Mouse (Mus musculus) left cerebral cortex, postnatal 36 days (tissue): ENCODE results near the gene Ccnq. TPM values are rescaled to one million over a fixed set of nuclear protein-coding genes. Genes with fewer than 3 reads are reported as not detected.
"Not testable (repeated sequence)": the region's sequence is repeated elsewhere in the genome, so short reads cannot be mapped to it uniquely, and the experiment has no call there.

ENCODE experiments used
- DNase-seq, 2 experiments: peaks; one replicate each; pipeline ENCODE4 v3.0.0; 2021 to 2022; ENCODE audit warnings: low spot score in 2 of 2, mixed read lengths in 1 of 2
- intact Hi-C: fragments of 180-260 bp; cut with DNase I; formaldehyde crosslinking; loops from one replicate; pipeline ENCODE4 v1.15.1; 2025
- total RNA-seq, 2 experiments: library from RNA; stranded (reverse); gene quantifications; 2 replicates each; pipeline ENCODE4 v1.2.3; 2021

Gene Ccnq
- total RNA-seq, 2 experiments from 2014 or later: 15.9 to 16.8 TPM

DNA sequence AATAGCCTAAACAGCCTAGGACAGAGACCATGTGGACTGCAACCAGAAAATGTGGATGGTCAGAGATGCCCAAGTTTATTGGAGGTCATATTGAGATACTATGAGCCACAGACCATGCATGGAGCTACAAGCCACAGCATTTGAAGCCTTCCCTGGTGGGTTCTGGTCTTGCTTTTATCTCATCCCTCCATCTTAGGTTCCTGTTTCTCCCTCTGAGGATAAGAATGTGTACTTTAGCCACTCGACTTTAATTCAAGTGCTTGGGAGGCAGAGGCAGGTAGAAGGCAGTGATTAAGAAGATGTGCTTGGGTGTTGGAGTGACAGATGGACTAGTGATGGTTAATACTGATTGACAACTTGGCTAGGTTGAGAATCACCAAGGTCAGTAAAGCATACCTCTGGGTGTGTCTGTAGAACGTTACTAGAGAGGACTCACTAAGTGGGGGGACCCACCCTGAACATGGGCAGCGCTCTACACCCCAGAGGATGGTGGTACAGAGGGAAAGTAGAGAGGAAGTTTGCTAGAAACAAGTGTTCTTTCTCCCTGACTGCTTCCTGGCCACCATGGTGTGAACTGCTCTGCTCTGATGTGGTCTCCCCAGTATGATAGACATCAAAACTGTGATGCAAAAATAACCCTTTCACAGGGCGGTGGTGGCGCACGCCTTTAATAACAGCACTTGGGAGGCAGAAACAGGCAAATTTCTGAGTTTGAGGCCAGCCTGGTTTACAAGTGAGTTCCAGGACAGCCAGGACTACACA lies 14.7 kb upstream of the Ccnq start:
- no peak for DNase-seq
- intact Hi-C loops: no loop called here

DNA sequence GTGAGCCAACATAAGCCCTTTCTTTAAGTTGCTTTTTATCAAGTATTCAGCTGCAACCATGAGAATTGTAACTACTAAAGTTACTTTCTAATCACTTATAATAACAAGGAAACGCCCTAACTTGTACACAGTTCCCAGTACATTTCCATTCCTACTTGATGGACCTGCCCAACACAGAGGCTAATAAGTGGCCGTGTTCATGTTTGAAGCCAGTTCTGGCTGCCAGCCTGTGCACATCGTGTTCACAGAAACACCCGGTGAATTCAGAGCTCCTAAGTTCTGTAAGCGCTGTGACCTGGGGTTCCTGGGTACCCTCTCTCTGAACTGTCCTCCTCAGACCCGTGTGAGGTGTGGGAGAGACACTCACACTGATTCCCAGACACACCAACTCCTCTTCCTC lies 13.3 kb upstream of the Ccnq start:
- DNase-seq: no peak
- intact Hi-C loops: no loop called here

DNA sequence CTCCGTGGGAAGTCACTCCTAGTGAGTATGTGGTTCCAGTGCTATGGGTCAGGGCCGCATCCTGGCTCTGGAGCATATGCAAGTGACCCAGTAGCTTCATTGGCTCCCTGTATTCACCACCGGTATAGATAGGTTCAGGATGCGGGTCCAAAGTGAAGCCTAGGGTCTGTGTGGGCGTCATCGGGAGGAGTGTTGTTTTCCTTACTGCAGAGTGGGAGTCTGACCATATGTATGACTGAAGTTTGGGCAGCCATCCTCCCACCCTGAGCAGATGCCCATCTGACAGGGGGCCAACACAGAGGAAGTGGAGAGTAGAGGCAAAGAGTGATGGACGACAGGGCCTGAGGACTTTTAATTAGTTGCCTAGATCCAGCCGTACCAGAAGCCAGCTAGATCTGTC lies 12.8 kb upstream of the Ccnq start:
- DNase-seq: peak; percentile 66 to 75
- intact Hi-C loops: no loop called here

DNA sequence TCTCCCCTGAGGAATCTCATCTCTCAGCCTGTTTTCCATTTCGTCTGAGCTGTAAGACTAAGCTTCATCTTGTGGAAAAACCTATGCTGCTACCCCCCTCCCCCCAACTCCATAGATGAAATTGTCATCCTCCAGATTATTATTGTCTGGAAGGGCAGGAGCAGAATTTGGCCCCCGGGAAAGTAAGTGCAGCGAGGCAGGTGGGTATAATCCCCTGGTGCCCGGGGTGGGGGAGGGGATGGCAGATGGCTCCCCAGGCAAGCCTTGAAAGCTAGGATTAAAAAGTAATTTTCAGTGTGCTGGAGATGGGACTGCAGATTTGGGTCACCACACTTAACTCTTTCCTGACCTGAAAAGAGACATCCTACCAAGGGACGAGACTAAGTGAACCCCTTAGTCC lies 10.7 kb upstream of the Ccnq start:
- intact Hi-C loops: no loop called here
- DNase-seq: no peak

DNA sequence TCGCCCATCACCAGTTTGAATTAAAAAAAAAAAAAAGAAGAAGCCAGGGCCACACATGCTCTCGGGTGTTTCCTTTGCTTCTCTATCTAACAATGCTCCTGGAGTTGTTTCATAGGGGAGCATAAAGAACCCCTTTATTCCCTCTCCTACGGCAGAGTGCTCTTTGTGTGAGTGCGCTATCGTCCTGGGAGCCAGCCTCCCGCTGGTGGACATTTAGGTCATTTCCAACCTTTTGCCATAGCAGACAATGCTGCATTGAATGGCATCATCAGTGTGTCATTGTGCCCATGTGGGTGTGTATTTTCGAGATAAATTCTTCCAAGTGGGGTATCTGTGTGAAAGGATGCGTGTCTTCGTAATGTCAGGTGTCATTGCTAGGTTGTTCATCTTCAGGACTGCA lies 9.6 kb upstream of the Ccnq start:
- intact Hi-C loops: no loop called here
- no peak for DNase-seq

GRCm38 (mm10) chr11:78755299-78755698 lies 3.8 kb upstream of the Ccnq start:
- DNase-seq: peak in 1 of 2 experiments; percentile 20
- intact Hi-C loops: no loop called here

- DNase-seq, intact Hi-C loops: not testable (repeated sequence)
Observed at GRCm38 (mm10) chr11:78754177-78754576, 2.6 kb upstream of the Ccnq start.

DNA sequence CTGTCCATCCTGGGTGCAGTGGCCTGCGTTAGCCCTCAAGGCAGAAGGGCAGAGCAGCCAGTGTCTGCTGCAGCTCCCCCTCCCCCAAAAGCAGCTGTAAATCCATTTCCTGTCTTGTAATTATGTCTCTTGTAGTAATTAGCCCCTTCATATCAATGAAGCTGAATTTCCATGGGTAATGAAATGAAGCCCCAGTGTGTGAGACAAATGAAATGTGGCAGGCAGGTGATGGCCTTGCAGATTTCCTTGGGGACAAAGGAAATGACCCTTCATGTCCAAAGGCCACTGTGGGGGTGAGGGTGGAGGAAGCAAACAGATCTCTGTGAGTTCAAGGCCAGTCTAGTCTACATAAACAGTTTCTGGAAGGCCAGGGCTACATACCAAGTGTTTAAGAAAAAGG lies 1.7 kb upstream of the Ccnq start:
- intact Hi-C loops: no loop called here
- DNase-seq: no peak

GRCm38 (mm10) chr11:78751843-78752203 lies 294 bp upstream of the Ccnq start:
- DNase-seq: no peak
- intact Hi-C loops: loop anchor here (2.0 kb wide), 1 partner anchor 75 kb away; the partner anchor contains the start of gene Lyrm9

- intact Hi-C loops: loop anchor here (5.0 kb wide), 1 partner anchor 44 kb away; no protein-coding TSS in a partner anchor
- DNase-seq: no peak
Observed at GRCm38 (mm10) chr11:78746264-78746663, 5.3 kb downstream of the Ccnq start.

DNA sequence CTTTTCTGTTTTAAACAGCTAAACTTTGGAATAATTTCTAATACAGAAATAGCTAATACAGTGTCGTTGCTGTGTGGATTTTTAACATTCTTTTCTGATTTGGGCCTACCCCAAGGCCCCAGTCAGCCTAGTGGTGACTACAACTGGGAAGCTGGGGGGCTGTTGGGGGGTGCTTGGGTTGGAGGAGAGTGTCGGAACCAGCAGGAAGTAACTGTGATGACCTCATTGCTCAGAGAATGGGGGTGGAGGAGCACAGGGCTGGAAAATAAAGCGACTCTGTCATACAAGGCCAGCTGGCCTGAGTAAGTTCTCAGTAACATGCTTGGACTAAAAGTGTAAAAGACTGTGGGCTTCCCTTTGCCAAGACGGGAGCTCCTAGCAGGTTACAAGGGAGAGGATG lies 6.1 kb downstream of the Ccnq start:
- no peak for DNase-seq
- intact Hi-C loops: loop anchor here (5.0 kb wide), 1 partner anchor 43 kb away; no protein-coding TSS in a partner anchor

DNA sequence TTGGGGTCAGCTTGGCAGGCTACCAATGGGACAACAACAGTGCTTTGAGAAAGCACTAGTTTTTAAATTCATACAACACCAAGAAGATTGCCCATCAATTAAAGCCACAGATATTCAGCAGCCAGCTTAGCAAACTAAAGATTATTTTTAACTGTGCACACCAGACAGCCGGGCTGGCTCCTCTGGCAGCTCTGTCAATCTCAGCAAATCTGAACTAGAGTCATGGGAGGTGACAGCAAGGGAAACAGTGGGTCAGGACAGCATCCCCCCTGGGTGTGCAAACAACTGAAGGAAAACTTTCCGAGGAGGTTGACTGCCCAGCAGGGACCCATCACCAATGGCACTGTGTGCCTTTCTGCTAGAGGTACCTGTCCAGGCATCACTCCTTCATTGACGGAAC lies 9.1 kb downstream of the Ccnq start:
- intact Hi-C loops: no loop called here
- no peak for DNase-seq

- DNase-seq: no peak
- intact Hi-C loops: no loop called here
Observed at GRCm38 (mm10) chr11:78741958-78742357, 9.6 kb downstream of the Ccnq start.

GRCm38 (mm10) chr11:78739361-78739760 lies 12.2 kb downstream of the Ccnq start:
- no peak for DNase-seq
- intact Hi-C loops: no loop called here

DNA sequence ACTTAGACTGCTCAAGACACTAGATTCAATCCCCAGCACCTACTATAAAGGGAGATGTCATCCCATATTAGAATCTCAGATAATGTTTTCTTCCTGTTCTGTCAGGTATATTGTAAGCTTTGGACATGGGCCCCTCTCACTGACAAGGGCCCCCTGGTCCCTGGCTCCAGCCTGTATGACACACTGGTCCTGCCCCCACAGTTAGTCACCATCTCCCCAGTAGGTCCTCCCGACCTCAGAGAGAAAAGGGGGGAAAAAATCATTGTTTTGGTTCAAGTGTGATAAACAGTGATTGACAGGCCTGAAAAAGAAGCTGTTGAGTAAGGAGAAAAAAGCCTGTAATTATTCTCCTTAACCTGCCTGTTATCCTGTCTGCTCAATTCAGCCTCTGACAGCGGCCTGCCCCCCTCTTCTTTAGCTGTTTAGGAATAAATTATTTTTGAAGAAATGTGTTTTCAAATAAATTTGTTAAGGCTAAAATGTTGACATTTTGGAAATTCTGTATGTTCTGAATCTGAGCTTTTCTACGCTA lies 14.6 kb downstream of the Ccnq start:
- no peak for DNase-seq
- intact Hi-C loops: no loop called here

DNA sequence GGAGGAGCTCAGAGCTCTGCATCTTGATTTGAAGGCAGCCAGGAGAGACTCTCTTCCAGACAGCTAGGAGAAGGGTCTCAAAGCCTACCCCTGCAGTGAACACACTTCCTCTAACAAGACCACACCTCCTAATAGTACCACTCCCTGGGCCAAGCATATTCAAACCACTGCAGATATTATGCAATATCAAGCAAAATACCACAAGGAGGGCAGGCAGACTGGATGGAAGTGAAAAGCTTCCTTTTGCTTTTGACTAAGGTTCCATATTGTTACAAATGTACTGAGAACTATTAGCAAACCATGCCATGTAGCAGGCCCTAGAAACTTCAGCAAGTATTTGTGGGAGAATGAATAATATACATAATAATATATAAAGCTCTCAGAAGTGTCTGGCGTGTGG lies 16.4 kb downstream of the Ccnq start:
- DNase-seq: no peak
- intact Hi-C loops: no loop called here

GRCm38 (mm10) chr11:78732619-78733018 lies 18.9 kb downstream of the Ccnq start:
- intact Hi-C loops: no loop called here
- no peak for DNase-seq

- peak in 1 of 2 experiments; percentile 15 for DNase-seq
- intact Hi-C loops: no loop called here
Observed at GRCm38 (mm10) chr11:78730902-78731301, 20.6 kb downstream of the Ccnq start.

GRCm38 (mm10) chr11:78728041-78728440 lies 23.5 kb downstream of the Ccnq start:
- no peak for DNase-seq
- intact Hi-C loops: loop anchor here (5.0 kb wide), 1 partner anchor 64 kb away; no protein-coding TSS in a partner anchor

DNA sequence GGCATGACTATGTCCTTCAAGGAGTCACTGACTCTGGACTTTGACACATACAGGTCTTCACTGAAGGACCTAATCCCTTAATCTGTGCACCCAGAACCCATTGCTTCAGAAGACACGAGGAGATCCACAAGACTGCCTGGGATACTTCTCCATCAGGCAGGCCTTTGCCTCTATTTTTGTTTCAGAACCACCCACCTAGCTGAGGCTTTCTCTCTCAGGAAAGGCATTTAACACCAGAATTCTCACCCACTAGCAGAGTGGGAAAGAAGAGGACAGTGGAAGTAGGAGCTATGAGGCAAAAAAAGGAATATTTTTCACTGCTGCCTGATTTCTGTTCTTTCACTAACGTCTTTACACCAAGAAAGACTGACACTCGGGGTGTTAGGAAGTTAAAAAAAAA lies 25.2 kb downstream of the Ccnq start:
- DNase-seq: peak; percentile 37 to 65

DNA sequence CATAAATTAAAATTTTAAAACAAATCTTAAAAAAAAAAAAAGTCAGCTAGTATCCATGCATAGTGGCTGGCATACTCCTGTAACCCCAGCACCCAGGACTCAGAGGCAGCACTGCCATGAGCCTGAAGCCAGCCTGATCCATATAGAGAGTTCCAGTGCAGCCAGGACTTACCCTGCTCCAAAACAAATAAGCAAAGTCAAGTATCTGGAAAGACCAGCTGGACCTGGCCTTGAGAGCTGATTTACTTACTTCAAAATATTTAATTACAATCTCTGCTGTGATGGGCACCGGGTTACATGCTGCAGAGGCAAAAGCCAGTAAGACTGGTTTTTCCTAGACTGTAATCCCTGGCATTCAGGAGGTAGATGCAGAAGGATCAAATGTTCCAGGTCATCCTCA lies 26.7 kb downstream of the Ccnq start:
- intact Hi-C loops: loop anchor here (5.0 kb wide), 1 partner anchor 68 kb away; no protein-coding TSS in a partner anchor
- no peak for DNase-seq

More for the DNA sequence above, 25.2 kb downstream of the Ccnq start:
- intact Hi-C loops: loop anchor here (2.0 to 5.0 kb wide), 2 partner anchors 66 to 78 kb away; no protein-coding TSS in a partner anchor
